Mouse (Mus musculus) kidney, postnatal 0 days (tissue): Measurements from ENCODE around the gene C2. TPM values are rescaled to one million over a fixed set of nuclear protein-coding genes. Genes with fewer than 3 reads are reported as not detected.

Experiments
- ATAC-seq: fragments of 200-750 bp; cut with Nextera tagmentation; replicated peaks from 2 replicates; pipeline ENCODE4 v1.8.0; 2017; ENCODE audit warnings: low read depth, moderate number of reproducible peaks, moderate TSS enrichment, moderate library complexity; ENCODE audit not compliant: low FRiP score
- DNase-seq: peaks from one replicate; pipeline ENCODE4 v3.0.0-alpha.2; 2016; ENCODE audit warnings: low spot score
- H3K27ac ChIP-seq: fragments of 300-500 bp; sonication (generic); 2 replicates; pipeline ENCODE4 v1.5.1; 2014; ENCODE audit warnings: mild to moderate bottlenecking
- H3K27me3 ChIP-seq: fragments of 300-500 bp; sonication (generic); 2 replicates; pipeline ENCODE4 v1.6.1; 2014; ENCODE audit warnings: low read length, mixed read lengths; ENCODE audit not compliant: insufficient read depth
- H3K36me3 ChIP-seq: fragments of 300-500 bp; sonication (generic); 2 replicates; pipeline ENCODE4 v1.6.1; 2014; ENCODE audit warnings: low read length, mixed read lengths; ENCODE audit not compliant: insufficient read depth
- H3K4me1 ChIP-seq: fragments of 300-500 bp; sonication (generic); replicated peaks from 2 replicates; pipeline ENCODE4 v1.6.1; 2014; ENCODE audit warnings: antibody characterized with exemption, low read length, mixed read lengths; ENCODE audit not compliant: insufficient read depth
- H3K4me2 ChIP-seq: fragments of 300-500 bp; sonication (generic); 2 replicates; pipeline ENCODE4 v1.6.1; 2014; ENCODE audit warnings: mild to moderate bottlenecking, low read length, moderate library complexity, mixed read lengths
- H3K4me3 ChIP-seq: fragments of 300-500 bp; sonication (generic); replicated peaks from 2 replicates; pipeline ENCODE4 v1.5.1; 2014; ENCODE audit warnings: low read depth, low read length
- H3K9ac ChIP-seq: fragments of 300-500 bp; sonication (generic); 2 replicates; pipeline ENCODE4 v1.6.1; 2014; ENCODE audit warnings: low read depth, low read length
- H3K9me3 ChIP-seq: fragments of 300-500 bp; sonication (generic); replicated peaks from 2 replicates; pipeline ENCODE4 v1.6.1; 2016; ENCODE audit warnings: low read length, inconsistent platforms, mixed read lengths
- CTCF ChIP-seq: IDR thresholded peaks from 2 replicates; pipeline ENCODE4 v1.5.1; 2016; ENCODE audit warnings: antibody characterized with exemption, low read depth, mild to moderate bottlenecking, moderate library complexity
- WGBS: fragments of 180-500 bp; shearing (Covaris S2); extraction: QIAGEN DNeasy Blood & Tissue Kit; methylation state at CpG from one replicate; pipeline ENCODE4 v1.1.7; 2014; 5-methylcytosine and 5-hydroxymethylcytosine counted together
- polyA plus RNA-seq: library from polyadenylated mRNA; unstranded; fragments of >200 nt; fragmentation: Nextera tagmentation; extraction: Ambion mirVana; gene quantifications from 2 replicates; pipeline ENCODE4 v1.2.1, GENCODE M21; 2015

C2 gene
- polyA plus RNA-seq, 1 experiment from 2014 or later = 7.4 TPM

GRCm38 (mm10) chr17:34937960-34938505, 40.0 kb upstream of the C2 start:
- H3K4me2 ChIP-seq = no peak overlapping the region
- H3K36me3 ChIP-seq = peaks cover 4% of the 10 kb centered on the region; the same call in 1 of the 2 replicates
- DNase-seq (no peak), ATAC-seq (peak; percentile 67)
- 0 out of 2 replicates have a peak, but pooled peaks cover 5% of the 10 kb centered on the region for H3K4me1 ChIP-seq
- H3K27me3 ChIP-seq = no peaks in the 10 kb centered on the region
- H3K9ac ChIP-seq = no peak overlapping the region
- H3K4me3 ChIP-seq = no peak overlapping the region
- no peaks in the 10 kb centered on the region for H3K9me3 ChIP-seq
- no peak for TF ChIP-seq CTCF
- WGBS = 75% methylated on average over 6 of the region's 6 CpGs
- no peak overlapping the region for H3K27ac ChIP-seq

- ATAC-seq (no peak), DNase-seq (no peak)
Observed at GRCm38 (mm10) chr17:34934830-34935229, 36.8 kb upstream of the C2 start.

GRCm38 (mm10) chr17:34934031-34934430, 36.0 kb upstream of the C2 start:
- peak; percentile 63 for DNase-seq
- H3K9me3 ChIP-seq = no peaks in the 10 kb centered on the region
- H3K4me3 ChIP-seq = 0 out of 2 replicates have a peak overlapping the region, but pooled peaks have one; percentile 4
- no peak overlapping the region for H3K27ac ChIP-seq
- no peak for TF ChIP-seq CTCF
- H3K4me1 ChIP-seq = peaks cover 15% of the 10 kb centered on the region; the same call in 1 of the 2 replicates
- H3K4me2 ChIP-seq = peak overlapping the region; percentile 36
- WGBS = 46% methylated on average over 24 of the region's 24 CpGs
- 0 out of 2 replicates have a peak overlapping the region, but pooled peaks have one; percentile 28 for H3K9ac ChIP-seq
- no peak for ATAC-seq
- H3K27me3 ChIP-seq = no peaks in the 10 kb centered on the region
- peaks cover 4% of the 10 kb centered on the region; the same call in 1 of the 2 replicates for H3K36me3 ChIP-seq

More at GRCm38 (mm10) chr17:34934830-34935229, 36.8 kb upstream of the C2 start:
- no peak overlapping the region for H3K9ac ChIP-seq
- peaks cover 15% of the 10 kb centered on the region; the same call in 1 of the 2 replicates for H3K4me1 ChIP-seq
- no peak for TF ChIP-seq CTCF
- peaks cover 4% of the 10 kb centered on the region; the same call in 1 of the 2 replicates for H3K36me3 ChIP-seq
- peak overlapping the region; percentile 36; the same call in 1 of the 2 replicates for H3K4me2 ChIP-seq
- no peak overlapping the region for H3K4me3 ChIP-seq
- H3K9me3 ChIP-seq = no peaks in the 10 kb centered on the region
- no peak overlapping the region for H3K27ac ChIP-seq
- WGBS = 49% methylated on average over 8 of the region's 8 CpGs
- H3K27me3 ChIP-seq = no peaks in the 10 kb centered on the region

- DNase-seq = no peak
- WGBS = 83% methylated on average over 8 of the region's 8 CpGs
- no peaks in the 10 kb centered on the region for H3K9me3 ChIP-seq
- H3K4me1 ChIP-seq = peaks cover 15% of the 10 kb centered on the region; the same call in 1 of the 2 replicates
- peak overlapping the region; percentile 64; the same call in 1 of the 2 replicates for H3K4me3 ChIP-seq
- peak overlapping the region; percentile 73 for H3K9ac ChIP-seq
- H3K4me2 ChIP-seq = peak overlapping the region; percentile 97
- no peaks in the 10 kb centered on the region for H3K27me3 ChIP-seq
- no peak for ATAC-seq
- peaks cover 4% of the 10 kb centered on the region; the same call in 1 of the 2 replicates for H3K36me3 ChIP-seq
- TF ChIP-seq CTCF = no peak
- no peak overlapping the region for H3K27ac ChIP-seq
Observed at GRCm38 (mm10) chr17:34932287-34932686, 34.2 kb upstream of the C2 start.

- no peaks in the 10 kb centered on the region for H3K27me3 ChIP-seq
- H3K4me2 ChIP-seq = peak overlapping the region; percentile 97
- H3K9ac ChIP-seq = peak overlapping the region; percentile 73
- 14% methylated on average over 14 of the region's 14 CpGs for WGBS
- H3K9me3 ChIP-seq = no peaks in the 10 kb centered on the region
- H3K4me1 ChIP-seq = peaks cover 15% of the 10 kb centered on the region; the same call in 1 of the 2 replicates
- peak overlapping the region; percentile 63 for H3K27ac ChIP-seq
- DNase-seq = no peak
- ATAC-seq = peak; percentile 5; the same call in 1 of the 2 replicates
- no peak for TF ChIP-seq CTCF
- H3K4me3 ChIP-seq = peak overlapping the region; percentile 64
- peaks cover 4% of the 10 kb centered on the region; the same call in 1 of the 2 replicates for H3K36me3 ChIP-seq
Observed at GRCm38 (mm10) chr17:34931735-34932098, 33.7 kb upstream of the C2 start.

- peak within 1 kb of the TSS; percentile 97 for H3K4me2 ChIP-seq
- peak within 1 kb of the TSS; percentile 64 for H3K4me3 ChIP-seq
- TF ChIP-seq CTCF = peak; percentile 87
- WGBS = under 1% methylated on average over 38 of the region's 38 CpGs
- peak within 1 kb of the TSS; percentile 63 for H3K27ac ChIP-seq
- peaks cover 15% of the 10 kb centered on the region; the same call in 1 of the 2 replicates for H3K4me1 ChIP-seq
- ATAC-seq (peak; percentile 96), DNase-seq (peak; percentile 100)
- H3K9ac ChIP-seq = peak within 1 kb of the TSS; percentile 73
- peaks cover 4% of the 10 kb centered on the region; the same call in 1 of the 2 replicates for H3K36me3 ChIP-seq
- H3K27me3 ChIP-seq = no peaks in the 10 kb centered on the region
- no peaks in the 10 kb centered on the region for H3K9me3 ChIP-seq
Observed at GRCm38 (mm10) chr17:34931061-34931734, 33.1 kb upstream of the C2 start, which contains the start of gene Neu1. Gene Neu1 (plus strand): TSS chr17:34931253.
